Mouse (Mus musculus) C2C12 (cell line): ENCODE measurements around the gene AI837181. TPM values are rescaled to one million over a fixed set of nuclear protein-coding genes. Genes with fewer than 3 reads are reported as not detected.

Experiments
- H3K27me3 ChIP-seq: one replicate; pipeline ENCODE4 v1.6.1; 2011; ENCODE audit not compliant: control insufficient read depth, insufficient read depth, insufficient read length
- H3K36me3 ChIP-seq: one replicate; pipeline ENCODE4 v1.6.1; 2011; ENCODE audit not compliant: control insufficient read depth, insufficient read depth
- H3K4me3 ChIP-seq: one replicate; pipeline ENCODE4 v1.5.1; 2011; ENCODE audit warnings: mild to moderate bottlenecking, control low read depth; ENCODE audit not compliant: poor library complexity, insufficient read depth, severe bottlenecking
- H3K79me2 ChIP-seq: one replicate; pipeline ENCODE4 v1.6.1; 2011; ENCODE audit not compliant: control insufficient read depth, insufficient read depth
- H3K79me3 ChIP-seq: one replicate; pipeline ENCODE4 v1.6.1; 2011; ENCODE audit warnings: low read depth, control low read depth
- H3ac ChIP-seq: one replicate; pipeline ENCODE3; 2011; ENCODE audit warnings: low read depth; ENCODE audit not compliant: control insufficient read depth, insufficient read length
- CEBPB ChIP-seq: IDR thresholded peaks from one replicate; pipeline ENCODE4 v1.6.1; 2011; ENCODE audit warnings: low read depth, mild to moderate bottlenecking, control low read depth, moderate library complexity
- CTCF ChIP-seq: IDR thresholded peaks from one replicate; pipeline ENCODE4 v1.5.1; 2011; ENCODE audit not compliant: control insufficient read depth, insufficient read depth, insufficient read length
- FOSL1 ChIP-seq: IDR thresholded peaks from one replicate; pipeline ENCODE4 v1.8.0; 2011; ENCODE audit warnings: mild to moderate bottlenecking, low read length; ENCODE audit not compliant: poor library complexity, insufficient read depth, severe bottlenecking
- MAX ChIP-seq: IDR thresholded peaks from one replicate; pipeline ENCODE4 v1.6.1; 2011; ENCODE audit warnings: mild to moderate bottlenecking, control low read depth
- MYOD1 ChIP-seq: IDR thresholded peaks from one replicate; pipeline ENCODE4 v1.6.1; 2011; ENCODE audit warnings: low read depth; ENCODE audit not compliant: control insufficient read depth, insufficient read length
- MYOG ChIP-seq: IDR thresholded peaks from one replicate; pipeline ENCODE4 v1.6.1; 2011; ENCODE audit not compliant: control insufficient read depth, insufficient read length; ENCODE audit errors: extremely low read depth
- USF1 ChIP-seq: IDR thresholded peaks from one replicate; pipeline ENCODE4 v1.6.1; 2011; ENCODE audit warnings: low read depth, mild to moderate bottlenecking, control low read depth, moderate library complexity
- polyA plus RNA-seq: library from polyadenylated mRNA; unstranded; fragments of >200 nt; fragmentation: generic; extraction: Trizol; gene quantifications from one replicate; pipeline ENCODE4 v1.2.1, GENCODE M21; 2012; ENCODE audit warnings: missing spikeins

Gene AI837181
- polyA plus RNA-seq, 1 experiment = 90.3 TPM

- Histone ChIP-seq H3K79me2 (peaks cover 19% of the 10 kb centered on the region), H3K4me3 (no peak overlapping the region), H3K36me3 (peaks cover 4% of the 10 kb centered on the region), H3ac (peak overlapping the region; percentile 4), H3K27me3 (no peaks in the 10 kb centered on the region), H3K79me3 (peaks cover 6% of the 10 kb centered on the region)
- TF ChIP-seq MYOD1 (peak; percentile 18), USF1 (no peak), CTCF (no peak), CEBPB (peak; percentile 58)
These were observed 7.0 kb downstream of the AI837181 start for GRCm38 (mm10) chr19:5431911-5432464.

- peak overlapping the region; percentile 58 for H3ac ChIP-seq
- H3K36me3 ChIP-seq = no peaks in the 10 kb centered on the region
- H3K79me2 ChIP-seq = peaks cover 7% of the 10 kb centered on the region
- H3K4me3 ChIP-seq = no peak overlapping the region
- H3K27me3 ChIP-seq = no peaks in the 10 kb centered on the region
- H3K79me3 ChIP-seq = no peaks in the 10 kb centered on the region
- TF ChIP-seq MYOD1 (peak; percentile 4), USF1 (no peak), FOSL1 (peak; percentile 83), MAX (peak; percentile 24)
These were observed 8.3 kb downstream of the AI837181 start for GRCm38 (mm10) chr19:5432992-5433852.

GRCm38 (mm10) chr19:5433951-5434350 is 9.0 kb downstream of the AI837181 start:
- TF ChIP-seq MYOD1 (no peak), CTCF (no peak), FOSL1 (no peak), MAX (no peak)
- no peaks in the 10 kb centered on the region for H3K27me3 ChIP-seq
- H3K4me3 ChIP-seq = no peak overlapping the region

GRCm38 (mm10) chr19:5444371-5444908 is 19.5 kb downstream of the AI837181 start:
- H3K79me3 ChIP-seq = peaks cover 15% of the 10 kb centered on the region
- TF ChIP-seq USF1 = peak; percentile 92
- TF ChIP-seq FOSL1 = no peak
- no peak for TF ChIP-seq CTCF
- no peak for TF ChIP-seq MYOD1
- no peak for TF ChIP-seq MYOG
- peak; percentile 26 for TF ChIP-seq MAX
- peak; percentile 98 for TF ChIP-seq CEBPB
- H3K27me3 ChIP-seq = no peaks in the 10 kb centered on the region
- H3ac ChIP-seq = peak overlapping the region; percentile 1
- no peak overlapping the region for H3K4me3 ChIP-seq
- H3K36me3 ChIP-seq = peaks cover 4% of the 10 kb centered on the region
- peaks cover 31% of the 10 kb centered on the region for H3K79me2 ChIP-seq

More at GRCm38 (mm10) chr19:5433951-5434350, 9.0 kb downstream of the AI837181 start:
- Histone ChIP-seq H3K36me3 (no peaks in the 10 kb centered on the region), H3K79me3 (no peaks in the 10 kb centered on the region), H3ac (peak overlapping the region; percentile 44), H3K79me2 (no peaks in the 10 kb centered on the region)

GRCm38 (mm10) chr19:5444954-5445353 is 20.0 kb downstream of the AI837181 start:
- H3K36me3 ChIP-seq = peaks cover 9% of the 10 kb centered on the region
- no peak overlapping the region for H3K4me3 ChIP-seq
- H3K79me3 ChIP-seq = peaks cover 20% of the 10 kb centered on the region
- peak; percentile 40 for TF ChIP-seq FOSL1
- no peak for TF ChIP-seq MYOG
- TF ChIP-seq MAX = peak; percentile 61
- peak; percentile 63 for TF ChIP-seq MYOD1
- H3ac ChIP-seq = peak overlapping the region; percentile 1
- no peaks in the 10 kb centered on the region for H3K27me3 ChIP-seq
- peaks cover 36% of the 10 kb centered on the region for H3K79me2 ChIP-seq

GRCm38 (mm10) chr19:5445747-5446146 is 20.8 kb downstream of the AI837181 start:
- peak; percentile 89 for TF ChIP-seq MYOD1
- TF ChIP-seq CTCF = no peak
- TF ChIP-seq CEBPB = no peak
- Histone ChIP-seq H3K36me3 (peaks cover 17% of the 10 kb centered on the region), H3K27me3 (no peaks in the 10 kb centered on the region), H3K4me3 (no peak overlapping the region), H3ac (no peak overlapping the region), H3K79me3 (peaks cover 28% of the 10 kb centered on the region), H3K79me2 (peaks cover 44% of the 10 kb centered on the region)
